Mouse (Mus musculus) ES-Bruce4 (cell line): ENCODE data around the gene Mapkap1. TPM values are rescaled to one million over a fixed set of nuclear protein-coding genes. Genes with fewer than 3 reads are reported as not detected.

ENCODE experiments used
- H3K27ac ChIP-seq: 2 replicates; pipeline ENCODE4 v1.5.1; 2012; ENCODE audit warnings: low read length, inconsistent platforms; ENCODE audit not compliant: insufficient read depth
- H3K27me3 ChIP-seq: 2 replicates; pipeline ENCODE4 v1.6.1; 2012; ENCODE audit warnings: mild to moderate bottlenecking, low read length, inconsistent platforms; ENCODE audit not compliant: control insufficient read depth, poor library complexity, insufficient read depth, severe bottlenecking
- H3K36me3 ChIP-seq: 2 replicates; pipeline ENCODE4 v1.6.1; 2012; ENCODE audit warnings: inconsistent platforms, mild to moderate bottlenecking, low read length, moderate library complexity; ENCODE audit not compliant: control insufficient read depth, poor library complexity, insufficient read depth, severe bottlenecking
- H3K4me1 ChIP-seq: one replicate; pipeline ENCODE4 v1.8.1; 2011; ENCODE audit warnings: low read length; ENCODE audit not compliant: control insufficient read depth, insufficient read depth
- H3K4me3 ChIP-seq: 2 replicates; pipeline ENCODE4 v1.5.1; 2011; ENCODE audit warnings: low read depth, mild to moderate bottlenecking, low read length
- H3K9ac ChIP-seq: 2 replicates; pipeline ENCODE4 v1.6.1; 2012; ENCODE audit warnings: low read depth, mild to moderate bottlenecking, inconsistent platforms; ENCODE audit not compliant: poor library complexity, severe bottlenecking
- H3K9me3 ChIP-seq: replicated peaks from 2 replicates; pipeline ENCODE4 v1.6.1; 2012; ENCODE audit warnings: mild to moderate bottlenecking, low read length, inconsistent platforms; ENCODE audit not compliant: control insufficient read depth, poor library complexity, insufficient read depth, severe bottlenecking
- CTCF ChIP-seq: IDR thresholded peaks from one replicate; pipeline ENCODE4 v1.8.1; 2011; ENCODE audit warnings: low read depth, low read length
- EP300 ChIP-seq: IDR thresholded peaks from 2 replicates; pipeline ENCODE4 v1.6.1; 2011; ENCODE audit warnings: low read depth, low read length; ENCODE audit not compliant: insufficient read depth
- POLR2A ChIP-seq: IDR thresholded peaks from one replicate; pipeline ENCODE4 v1.8.1; 2011; ENCODE audit warnings: low read length; ENCODE audit not compliant: insufficient read depth
- polyA plus RNA-seq: library from polyadenylated mRNA; stranded (reverse); fragments of >200 nt; gene quantifications from 2 replicates; pipeline ENCODE4 v1.2.4, GENCODE M21; 2011; ENCODE audit warnings: low read depth; ENCODE audit not compliant: missing spikeins, insufficient read depth, insufficient read length

Gene Mapkap1
- polyA plus RNA-seq, 1 experiment = 48.1 TPM

DNA sequence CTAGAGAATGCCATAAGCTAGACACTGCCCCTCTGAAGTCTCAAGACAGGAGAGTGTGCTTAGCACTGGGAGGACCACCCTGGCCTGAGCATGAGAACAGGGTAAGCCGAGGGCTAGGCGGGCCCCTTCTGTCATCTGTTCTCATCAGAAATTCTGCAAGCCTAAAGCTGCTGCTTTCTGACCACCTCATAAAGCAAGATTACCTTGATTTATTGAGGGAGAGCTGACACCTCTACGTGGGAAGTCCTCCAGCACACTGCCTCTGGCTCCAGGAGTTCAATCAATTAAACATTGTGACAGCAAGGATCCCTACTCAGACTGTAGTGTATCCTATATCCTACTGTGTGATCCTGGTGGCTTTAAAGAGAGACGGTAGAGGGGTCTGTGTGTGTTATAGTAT, 166.5 kb downstream of the Mapkap1 start:
- TF ChIP-seq POLR2A (no peak), EP300 (no peak), CTCF (no peak)
- H3K4me1 ChIP-seq = no peaks in the 10 kb centered on the region
- no peak overlapping the region for H3K9ac ChIP-seq
- H3K27ac ChIP-seq = no peak overlapping the region
- H3K9me3 ChIP-seq = no peaks in the 10 kb centered on the region; the same call in 1 of the 2 replicates
- H3K4me3 ChIP-seq = no peak overlapping the region
- H3K27me3 ChIP-seq = peaks cover 5% of the 10 kb centered on the region; the same call in 1 of the 2 replicates
- no peaks in the 10 kb centered on the region for H3K36me3 ChIP-seq

DNA sequence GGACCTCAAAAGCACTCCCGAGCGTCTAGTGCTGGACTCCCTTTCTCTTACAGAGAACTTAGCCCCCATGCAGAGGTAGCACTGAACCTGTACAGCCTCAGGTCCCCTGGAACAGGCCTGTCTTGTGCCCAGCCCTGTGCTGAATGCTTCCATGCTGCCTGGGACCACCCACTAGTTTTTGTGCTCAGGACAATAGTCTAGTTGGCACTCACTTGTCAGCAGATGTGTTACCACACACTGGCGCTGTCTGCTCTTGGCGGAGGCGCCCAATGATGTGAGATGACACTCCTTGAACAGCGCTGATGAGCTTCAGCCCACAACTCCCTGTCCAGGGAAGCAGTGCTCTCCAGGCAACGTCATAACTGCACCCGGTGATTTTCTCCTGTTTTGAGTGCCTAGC, 182.0 kb downstream of the Mapkap1 start:
- H3K36me3 ChIP-seq = no peaks in the 10 kb centered on the region; the same call in 1 of the 2 replicates
- no peaks in the 10 kb centered on the region for H3K9me3 ChIP-seq
- no peak overlapping the region for H3K9ac ChIP-seq
- no peak for TF ChIP-seq CTCF
- no peak for TF ChIP-seq POLR2A
- no peak for TF ChIP-seq EP300
- no peak overlapping the region for H3K4me3 ChIP-seq
- no peaks in the 10 kb centered on the region for H3K4me1 ChIP-seq
- H3K27me3 ChIP-seq = no peaks in the 10 kb centered on the region
- H3K27ac ChIP-seq = no peak overlapping the region

DNA sequence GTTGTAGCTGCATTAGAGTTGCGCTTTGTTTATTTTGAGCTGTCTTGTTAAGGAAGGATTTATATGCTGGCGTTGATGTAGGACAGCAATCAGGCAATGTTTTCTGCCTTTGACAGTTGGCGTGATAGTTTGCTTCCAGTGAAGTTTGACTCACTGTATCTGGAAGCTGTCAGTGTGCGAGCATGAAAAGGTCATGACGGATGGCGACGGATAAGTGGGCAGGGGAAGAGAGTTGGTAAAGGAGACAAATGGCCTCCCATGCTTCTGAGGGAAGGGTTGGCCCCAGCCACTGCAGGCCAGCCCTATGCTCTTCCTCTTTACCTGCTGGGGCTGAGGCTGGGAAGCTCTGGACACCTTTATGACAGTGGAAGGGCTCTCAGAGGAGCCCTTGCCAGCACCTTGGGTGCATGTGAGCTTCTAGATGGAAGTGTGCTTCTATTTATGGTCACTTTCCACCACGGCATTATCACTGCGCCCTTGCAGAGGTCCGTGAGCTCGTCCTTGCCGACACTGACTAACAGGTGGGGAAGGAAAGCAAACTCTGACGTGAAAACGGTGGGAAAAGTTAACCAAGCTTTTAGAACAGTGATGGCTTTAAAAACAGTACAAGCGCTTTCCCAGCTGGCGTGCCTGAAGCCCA, 185.3 kb downstream of the Mapkap1 start:
- H3K9ac ChIP-seq = no peak overlapping the region
- no peaks in the 10 kb centered on the region for H3K4me1 ChIP-seq
- H3K9me3 ChIP-seq = no peaks in the 10 kb centered on the region
- H3K27me3 ChIP-seq = no peaks in the 10 kb centered on the region
- TF ChIP-seq CTCF (no peak), EP300 (no peak), POLR2A (no peak)
- H3K36me3 ChIP-seq = no peaks in the 10 kb centered on the region
- H3K27ac ChIP-seq = no peak overlapping the region
- H3K4me3 ChIP-seq = no peak overlapping the region

DNA sequence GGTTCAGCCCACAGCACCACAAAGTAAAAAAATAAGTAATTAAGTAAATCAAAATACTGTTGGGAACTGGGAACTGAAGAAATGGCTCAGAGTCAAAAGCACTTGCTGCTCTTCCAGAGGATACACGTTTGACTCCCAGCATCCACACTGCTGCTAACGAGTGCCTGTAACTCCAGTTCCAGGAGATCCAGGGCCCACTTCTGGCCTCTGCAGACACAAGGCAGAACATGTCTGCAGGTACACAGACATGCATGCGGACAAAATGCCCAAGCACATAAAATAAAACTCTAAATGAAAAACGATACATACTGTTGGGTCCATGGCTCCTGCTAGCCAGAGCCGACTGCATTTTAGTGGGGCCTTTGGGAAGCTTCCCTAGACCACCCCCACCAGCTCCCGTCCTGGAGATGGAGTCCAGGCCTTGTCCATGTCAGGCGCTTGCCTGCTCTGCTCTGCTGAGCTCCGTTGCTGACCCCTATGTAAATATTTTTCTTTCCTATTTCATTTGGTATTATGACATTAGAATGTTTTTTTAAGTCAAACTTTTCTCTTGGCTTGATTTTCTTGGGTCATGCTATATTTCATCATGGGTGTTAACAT, 185.9 kb downstream of the Mapkap1 start:
- no peak overlapping the region for H3K9ac ChIP-seq
- H3K4me3 ChIP-seq = no peak overlapping the region
- TF ChIP-seq EP300 (no peak), CTCF (no peak), POLR2A (no peak)
- no peaks in the 10 kb centered on the region for H3K36me3 ChIP-seq
- H3K4me1 ChIP-seq = no peaks in the 10 kb centered on the region
- no peaks in the 10 kb centered on the region for H3K27me3 ChIP-seq
- no peaks in the 10 kb centered on the region for H3K9me3 ChIP-seq
- no peak overlapping the region for H3K27ac ChIP-seq

DNA sequence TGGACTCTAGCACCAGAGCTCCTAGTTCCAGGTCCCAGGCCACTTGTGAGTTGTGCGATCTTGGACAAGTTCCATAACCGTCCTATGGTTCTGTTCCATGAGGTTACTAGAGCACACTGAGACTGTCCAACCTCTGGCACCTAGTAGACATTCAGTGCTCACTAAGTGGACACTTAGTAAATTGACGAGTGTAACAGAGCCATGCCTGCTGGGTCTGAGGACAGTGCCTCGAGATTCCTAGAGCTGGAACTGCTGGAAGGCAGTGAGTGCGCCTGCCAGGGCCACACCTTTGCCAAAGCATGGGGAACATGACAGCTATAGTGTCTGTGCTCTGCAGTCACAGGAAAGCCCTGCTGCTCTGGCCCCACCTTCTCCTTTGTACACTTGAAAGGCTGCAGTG, 187.4 kb downstream of the Mapkap1 start:
- H3K27ac ChIP-seq = no peak overlapping the region
- TF ChIP-seq EP300 (no peak), POLR2A (no peak)
- no peaks in the 10 kb centered on the region for H3K27me3 ChIP-seq
- H3K36me3 ChIP-seq = no peaks in the 10 kb centered on the region
- H3K4me1 ChIP-seq = no peaks in the 10 kb centered on the region
- H3K9ac ChIP-seq = no peak overlapping the region
- H3K9me3 ChIP-seq = no peaks in the 10 kb centered on the region
- H3K4me3 ChIP-seq = no peak overlapping the region

DNA sequence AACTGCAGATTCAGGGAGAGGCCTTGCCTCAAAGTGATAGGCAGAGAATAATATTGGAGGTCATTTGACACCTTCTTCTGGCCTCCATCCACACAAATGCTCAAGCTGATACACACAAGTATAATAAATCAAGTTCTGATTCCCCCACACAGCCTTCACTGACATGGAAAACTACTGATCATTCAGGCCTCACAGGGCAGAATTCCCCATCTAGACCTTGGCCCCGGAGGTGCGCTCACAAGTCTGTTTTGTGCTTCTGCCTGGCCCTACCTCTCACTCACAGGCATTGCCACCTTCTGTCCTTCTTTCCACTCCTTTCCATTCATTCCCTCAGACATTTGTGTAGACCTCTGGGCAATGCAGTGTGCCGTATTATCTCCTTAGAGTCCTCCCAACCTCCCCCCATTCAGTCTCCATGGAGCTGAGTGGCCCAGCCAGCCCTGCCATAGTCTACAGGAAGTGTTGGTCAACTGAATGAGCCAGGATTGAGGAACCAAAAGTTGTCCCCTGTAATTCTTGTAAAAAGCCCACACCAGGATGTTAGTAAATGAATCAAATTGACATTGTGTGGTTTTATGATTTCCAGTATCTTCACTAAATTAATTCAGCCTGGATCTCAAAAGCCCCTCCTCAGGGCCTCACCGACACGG, 193.2 kb downstream of the Mapkap1 start:
- TF ChIP-seq EP300 = no peak
- TF ChIP-seq POLR2A = no peak
- TF ChIP-seq CTCF = no peak
- no peaks in the 10 kb centered on the region for H3K9me3 ChIP-seq
- no peak overlapping the region for H3K27ac ChIP-seq
- H3K36me3 ChIP-seq = no peaks in the 10 kb centered on the region
- H3K27me3 ChIP-seq = no peaks in the 10 kb centered on the region
- no peak overlapping the region for H3K4me3 ChIP-seq
- H3K4me1 ChIP-seq = no peaks in the 10 kb centered on the region
- H3K9ac ChIP-seq = no peak overlapping the region
